Mouse (Mus musculus) spleen, adult 2 months (tissue): ENCODE data around the gene Ddr2. TPM values are rescaled to one million over a fixed set of nuclear protein-coding genes. Genes with fewer than 3 reads are reported as not detected.

Experiments used
- DNase-seq, 2 experiments: peaks; one replicate each; pipeline versions ENCODE4 v3.0.0 to v3.0.0-alpha.2; 2012 to 2021; ENCODE audit warnings: low spot score in 2 of 2, low read depth in 1 of 2
- H3K27ac ChIP-seq: fragments of 200-500 bp; 2 replicates; pipeline ENCODE4 v1.5.1; 2012; ENCODE audit warnings: low read length, inconsistent platforms; ENCODE audit not compliant: insufficient read depth
- H3K27me3 ChIP-seq: fragments of 200-500 bp; 2 replicates; pipeline ENCODE4 v1.6.1; 2012; ENCODE audit warnings: mild to moderate bottlenecking, moderate library complexity, low read length, inconsistent platforms; ENCODE audit not compliant: control insufficient read depth, insufficient read depth
- H3K36me3 ChIP-seq: fragments of 200-500 bp; 2 replicates; pipeline ENCODE4 v1.6.1; 2012; ENCODE audit warnings: mild to moderate bottlenecking, low read length, inconsistent platforms; ENCODE audit not compliant: control insufficient read depth, insufficient read depth
- H3K4me1 ChIP-seq: fragments of 200-500 bp; 2 replicates; pipeline ENCODE4 v1.6.1; 2011; ENCODE audit warnings: inconsistent platforms; ENCODE audit not compliant: control insufficient read depth, insufficient read depth, insufficient read length
- H3K4me3 ChIP-seq: fragments of 200-500 bp; 2 replicates; pipeline ENCODE4 v1.5.1; 2011; ENCODE audit warnings: mild to moderate bottlenecking, inconsistent platforms; ENCODE audit not compliant: insufficient read depth, insufficient read length; ENCODE audit errors: extremely low read depth
- CTCF ChIP-seq: fragments of 200-500 bp; IDR thresholded peaks from 2 replicates; pipeline ENCODE4 v1.5.1; 2011; ENCODE audit warnings: mild to moderate bottlenecking, inconsistent platforms; ENCODE audit not compliant: insufficient read depth, insufficient read length, insufficient replicate concordance; ENCODE audit errors: extremely low read depth
- POLR2A ChIP-seq: fragments of 200-500 bp; IDR thresholded peaks from 2 replicates; pipeline ENCODE4 v1.6.1; 2011; ENCODE audit warnings: low read depth, low read length, inconsistent platforms
- WGBS: fragments of 180-500 bp; shearing (Covaris S2); methylation state at CpG from one replicate; pipeline ENCODE4 v1.1.7; 2018; 5-methylcytosine and 5-hydroxymethylcytosine counted together
- polyA plus RNA-seq: library from polyadenylated mRNA; depleted of rRNA; stranded (reverse); fragments of >200 nt; gene quantifications from 2 replicates; pipeline ENCODE4 v1.2.3, GENCODE M21; 2012

Ddr2 gene
- polyA plus RNA-seq, 1 experiment = 2.3 TPM

DNA sequence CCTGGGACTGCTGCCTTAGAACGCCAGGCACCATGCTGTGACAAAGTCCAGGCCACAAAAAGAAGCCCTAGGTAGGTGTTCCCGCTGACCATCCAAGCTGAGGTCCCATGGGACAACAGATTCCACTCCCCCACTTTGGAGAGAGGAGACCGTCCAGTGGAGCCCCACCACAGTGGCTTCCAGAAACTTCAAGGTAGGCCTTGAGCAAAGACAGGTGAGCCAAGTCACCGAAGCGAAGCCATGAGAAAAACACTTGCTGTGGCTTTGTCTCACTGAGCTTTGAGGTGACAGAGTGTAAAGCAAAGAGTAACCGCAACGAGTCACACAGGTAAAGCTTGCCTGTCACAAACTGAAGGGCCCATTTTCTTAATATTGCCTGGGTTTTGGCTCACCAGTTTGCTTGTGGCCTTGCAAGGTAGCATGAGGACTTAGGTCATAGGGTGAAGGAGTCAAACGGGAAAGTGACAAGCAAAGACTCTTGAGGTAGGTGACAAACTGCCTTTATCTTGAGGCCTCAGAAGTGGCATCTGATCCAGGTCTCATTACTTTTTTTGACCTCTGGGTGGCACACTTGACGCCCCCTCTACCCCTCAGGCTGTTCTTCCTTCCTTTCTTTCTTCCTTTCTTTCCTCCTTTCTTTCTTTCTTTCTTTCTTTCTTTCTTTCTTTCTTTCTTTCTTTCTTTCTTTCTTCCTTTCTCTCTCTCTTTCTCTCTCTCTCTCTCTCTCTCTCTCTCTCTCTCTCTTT lies 65.7 kb downstream of the Ddr2 start:
- H3K36me3 ChIP-seq = no peaks in the 10 kb centered on the region
- WGBS = 77% methylated on average over 9 of the region's 9 CpGs
- no peaks in the 10 kb centered on the region for H3K4me1 ChIP-seq
- H3K4me3 ChIP-seq = no peak overlapping the region
- no peak overlapping the region for H3K27ac ChIP-seq
- H3K27me3 ChIP-seq = no peaks in the 10 kb centered on the region
- no peak for TF ChIP-seq POLR2A
- TF ChIP-seq CTCF = no peak
- DNase-seq = no peak

DNA sequence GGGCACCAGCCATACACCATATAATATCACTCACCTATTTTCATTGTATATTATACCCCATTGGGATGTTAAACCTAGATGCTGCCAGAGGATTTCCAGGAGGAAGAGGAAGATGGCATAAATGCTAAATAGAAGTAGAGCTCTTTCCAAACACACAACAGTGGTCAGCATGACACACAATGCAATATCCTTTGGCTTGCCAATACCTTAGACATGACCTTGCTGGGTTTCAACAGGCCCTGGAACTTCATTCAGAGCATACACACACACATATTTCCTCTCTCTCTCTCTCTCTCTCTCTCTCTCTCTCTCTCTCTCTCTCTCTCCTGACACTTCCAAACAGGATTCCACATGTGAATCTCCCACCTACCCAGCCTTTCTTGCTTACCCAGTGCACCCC lies 66.8 kb downstream of the Ddr2 start:
- no peak overlapping the region for H3K27ac ChIP-seq
- DNase-seq = no peak

DNA sequence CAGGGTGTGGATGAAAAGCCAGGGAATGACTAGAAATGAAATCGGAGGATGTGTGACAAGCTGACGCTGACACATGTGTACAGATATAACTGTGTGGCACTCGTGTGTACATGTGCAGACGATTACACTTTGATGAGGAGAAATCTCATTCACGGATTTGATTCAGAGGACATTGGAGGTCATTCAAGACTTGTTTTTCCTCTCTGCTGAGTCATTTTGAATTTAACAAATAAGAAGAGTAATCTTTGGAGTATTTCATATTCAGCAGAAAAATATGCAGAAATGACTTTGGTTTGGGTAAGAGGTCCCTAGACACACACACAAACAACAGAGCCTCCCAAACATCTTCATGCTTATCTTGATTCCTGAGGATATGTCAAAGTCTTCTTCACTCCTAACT lies 67.6 kb downstream of the Ddr2 start:
- no peak for DNase-seq
- TF ChIP-seq POLR2A (no peak), CTCF (no peak)
- H3K4me1 ChIP-seq = no peaks in the 10 kb centered on the region
- no peak overlapping the region for H3K27ac ChIP-seq
- 92% methylated on average over 5 of the region's 5 CpGs for WGBS
- H3K27me3 ChIP-seq = no peaks in the 10 kb centered on the region
- H3K36me3 ChIP-seq = no peaks in the 10 kb centered on the region
- no peak overlapping the region for H3K4me3 ChIP-seq

More for the DNA sequence above, 66.8 kb downstream of the Ddr2 start:
- TF ChIP-seq POLR2A = no peak
- TF ChIP-seq CTCF = no peak
- H3K36me3 ChIP-seq = no peaks in the 10 kb centered on the region
- no peak overlapping the region for H3K4me3 ChIP-seq
- H3K27me3 ChIP-seq = no peaks in the 10 kb centered on the region
- no peaks in the 10 kb centered on the region for H3K4me1 ChIP-seq

DNA sequence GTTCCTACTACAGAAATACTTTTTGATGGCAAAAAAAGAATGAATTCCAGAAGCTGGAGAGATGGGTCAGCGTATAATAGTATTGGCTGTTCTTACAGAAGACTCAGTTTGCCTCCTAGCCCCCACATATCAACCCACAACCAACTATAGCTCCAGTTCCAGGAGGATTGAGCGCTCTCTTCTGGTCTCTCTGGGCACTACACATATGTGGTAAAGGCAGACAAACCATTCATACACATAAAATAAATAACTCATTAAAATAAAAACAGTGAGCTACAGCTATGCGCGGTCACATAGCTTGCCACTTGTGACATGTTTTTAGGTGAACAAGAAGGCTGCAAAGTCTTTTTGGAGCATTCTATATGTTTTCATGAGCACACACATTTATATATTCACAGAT lies 71.2 kb downstream of the Ddr2 start:
- H3K27me3 ChIP-seq = no peaks in the 10 kb centered on the region
- no peaks in the 10 kb centered on the region for H3K36me3 ChIP-seq
- DNase-seq = no peak
- WGBS = 76% methylated on average over 4 of the region's 4 CpGs
- TF ChIP-seq POLR2A (no peak), CTCF (no peak)
- H3K4me1 ChIP-seq = no peaks in the 10 kb centered on the region
- no peak overlapping the region for H3K4me3 ChIP-seq
- H3K27ac ChIP-seq = no peak overlapping the region

DNA sequence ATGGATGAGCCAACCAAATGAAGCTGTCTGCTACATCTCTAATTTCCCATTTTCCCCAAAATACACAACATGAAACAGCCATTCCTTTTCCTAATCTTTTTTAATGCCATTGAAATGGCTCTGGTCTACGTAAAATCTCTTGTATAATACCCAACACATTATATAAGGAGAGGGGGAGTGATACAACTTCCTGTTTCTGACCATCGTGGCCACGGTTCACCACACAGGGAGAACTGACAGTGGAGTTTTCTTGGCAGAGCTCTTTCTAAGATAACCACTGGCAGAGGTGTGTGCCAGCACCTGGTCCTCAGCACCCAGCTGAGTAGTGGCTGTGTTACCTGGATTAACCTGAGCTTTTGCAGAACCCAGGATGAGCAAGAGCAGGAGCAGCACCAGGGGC lies 75.0 kb downstream of the Ddr2 start:
- Histone ChIP-seq H3K36me3 (no peaks in the 10 kb centered on the region), H3K27me3 (no peaks in the 10 kb centered on the region), H3K4me3 (no peak overlapping the region), H3K4me1 (no peaks in the 10 kb centered on the region), H3K27ac (no peak overlapping the region)
- no peak for TF ChIP-seq POLR2A
- no peak for TF ChIP-seq CTCF
- DNase-seq = no peak
- 15% methylated on average over 3 of the region's 3 CpGs for WGBS

DNA sequence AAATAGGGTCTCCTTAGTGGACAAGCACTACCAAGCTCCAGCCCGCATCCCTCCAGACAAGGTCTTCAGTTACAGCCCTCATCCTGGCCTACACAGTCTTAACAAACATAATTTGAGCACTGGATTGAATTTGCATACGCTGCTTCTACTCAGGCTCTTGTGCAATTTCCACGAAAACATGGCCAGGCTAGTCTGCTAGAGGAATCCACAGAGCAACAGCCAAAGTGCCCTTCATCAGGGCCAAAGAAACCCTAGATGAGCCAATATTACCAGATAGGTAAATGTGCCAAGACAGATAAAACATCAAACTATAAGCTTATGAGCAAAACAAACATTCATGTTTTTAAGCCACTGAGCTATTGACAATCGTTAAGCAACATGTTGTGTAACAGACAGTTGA lies 75.6 kb downstream of the Ddr2 start:
- TF ChIP-seq POLR2A (no peak), CTCF (no peak)
- no peaks in the 10 kb centered on the region for H3K36me3 ChIP-seq
- no peak overlapping the region for H3K4me3 ChIP-seq
- DNase-seq = no peak
- H3K27me3 ChIP-seq = no peaks in the 10 kb centered on the region
- no peak overlapping the region for H3K27ac ChIP-seq
- no peaks in the 10 kb centered on the region for H3K4me1 ChIP-seq
- 87% methylated on average over 4 of the region's 4 CpGs for WGBS

DNA sequence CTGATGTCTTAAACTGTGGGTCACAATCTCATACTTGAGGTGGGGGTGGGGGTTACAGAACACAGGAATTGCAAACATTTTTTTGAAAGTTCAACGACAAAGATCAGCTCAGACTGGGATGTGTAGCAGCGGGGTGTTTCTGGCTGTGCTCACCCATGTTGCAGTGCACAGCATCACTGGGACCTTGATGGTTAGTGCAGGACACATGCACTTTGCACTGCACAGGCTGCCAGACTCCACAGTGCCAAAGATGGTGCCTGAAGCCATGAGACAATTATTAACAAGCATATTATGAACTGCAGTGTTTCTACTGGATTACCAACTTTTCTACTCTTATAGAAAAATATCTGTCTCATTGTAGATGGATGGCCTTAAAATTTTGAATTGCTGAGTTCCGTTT lies 78.9 kb downstream of the Ddr2 start:
- DNase-seq = no peak
- Histone ChIP-seq H3K36me3 (no peaks in the 10 kb centered on the region), H3K4me1 (no peaks in the 10 kb centered on the region), H3K27ac (no peak overlapping the region), H3K27me3 (no peaks in the 10 kb centered on the region), H3K4me3 (no peak overlapping the region)
- TF ChIP-seq CTCF (no peak), POLR2A (no peak)
- WGBS = 85% methylated on average over 3 of the region's 3 CpGs
